Mouse (Mus musculus): ENCODE measurements around the gene Alg1. TPM values are rescaled to one million over a fixed set of nuclear protein-coding genes. Genes with fewer than 3 reads are reported as not detected.

Alg1 gene
- polyA plus RNA-seq (2015; fragmentation: Nextera tagmentation; extraction: Ambion mirVana) = 16.3 and 16.9 TPM in 2 replicates

- Histone ChIP-seq H3K4me3 (ENCODE audit: low read depth, low read length) (peak within 1 kb of the TSS; percentile 84), H3K9ac (replicated peaks) (peak within 1 kb of the TSS; percentile 85), H3K27me3 (ENCODE audit: insufficient read depth, low read length) (no peaks in the 10 kb centered on the region), H3K9me3 (ENCODE audit: low read length) (0 out of 2 replicates have a peak, but pooled peaks cover 3% of the 10 kb centered on the region), H3K36me3 (replicated peaks; ENCODE audit: insufficient read depth, low read length) (peaks cover 2% of the 10 kb centered on the region; the same call in 1 of the 2 replicates), H3K27ac (ENCODE audit: low read depth) (peak within 1 kb of the TSS; percentile 83), H3K4me2 (ENCODE audit: low read depth, low read length) (peak within 1 kb of the TSS; percentile 77), H3K4me1 (ENCODE audit: insufficient read depth) (peaks cover 14% of the 10 kb centered on the region)
- DNase-seq (peak; percentile 93), ATAC-seq (peak; percentile 93)
- TF ChIP-seq CTCF (IDR thresholded peaks at IDR 0.05; ENCODE audit: low read depth) (no peak), EP300 (IDR thresholded peaks at IDR 0.05; ENCODE audit: low read depth) (no peak)
- WGBS (ENCODE audit: insufficient replicate concordance) = 2% methylated on average over 47 of the region's 47 CpGs
These were observed at the start of gene Alg1 for GRCm38 (mm10) chr16:5233418-5234313. Gene Alg1 (plus strand): TSS chr16:5233621.

GRCm38 (mm10) chr16:5184101-5184500 is 49.3 kb upstream of the Alg1 start:
- WGBS (ENCODE audit: insufficient replicate concordance) = 42% methylated on average over 8 of the region's 8 CpGs
- Histone ChIP-seq H3K9me3 (ENCODE audit: low read length) (no peaks in the 10 kb centered on the region), H3K36me3 (replicated peaks; ENCODE audit: insufficient read depth, low read length) (no peaks in the 10 kb centered on the region), H3K4me2 (ENCODE audit: low read depth, low read length) (no peak overlapping the region), H3K4me1 (ENCODE audit: insufficient read depth) (no peaks in the 10 kb centered on the region), H3K9ac (replicated peaks) (no peak overlapping the region), H3K4me3 (ENCODE audit: low read depth, low read length) (no peak overlapping the region), H3K27me3 (ENCODE audit: insufficient read depth, low read length) (no peaks in the 10 kb centered on the region), H3K27ac (ENCODE audit: low read depth) (no peak overlapping the region)
- ATAC-seq (peak; percentile 54; the same call in 1 of the 2 replicates), DNase-seq (no peak)
- TF ChIP-seq EP300 (IDR thresholded peaks at IDR 0.05; ENCODE audit: low read depth) (no peak), CTCF (IDR thresholded peaks at IDR 0.05; ENCODE audit: low read depth) (no peak)

- Histone ChIP-seq H3K4me2 (ENCODE audit: low read depth, low read length) (no peak overlapping the region), H3K4me1 (ENCODE audit: insufficient read depth) (no peaks in the 10 kb centered on the region), H3K36me3 (replicated peaks; ENCODE audit: insufficient read depth, low read length) (no peaks in the 10 kb centered on the region), H3K27ac (ENCODE audit: low read depth) (no peak overlapping the region), H3K27me3 (ENCODE audit: insufficient read depth, low read length) (no peaks in the 10 kb centered on the region), H3K9me3 (ENCODE audit: low read length) (no peaks in the 10 kb centered on the region), H3K9ac (replicated peaks) (no peak overlapping the region), H3K4me3 (ENCODE audit: low read depth, low read length) (no peak overlapping the region)
- DNase-seq (no peak), ATAC-seq (no peak)
- no peak for TF ChIP-seq CTCF (IDR thresholded peaks at IDR 0.05; ENCODE audit: low read depth)
- TF ChIP-seq EP300 (IDR thresholded peaks at IDR 0.05; ENCODE audit: low read depth) = no peak
- WGBS (ENCODE audit: insufficient replicate concordance) = 69% methylated on average over 5 of the region's 5 CpGs
These were observed 48.5 kb upstream of the Alg1 start for GRCm38 (mm10) chr16:5184956-5185355.

- Histone ChIP-seq H3K4me1 (ENCODE audit: insufficient read depth) (no peaks in the 10 kb centered on the region), H3K9ac (replicated peaks) (no peak overlapping the region), H3K27ac (ENCODE audit: low read depth) (no peak overlapping the region), H3K27me3 (ENCODE audit: insufficient read depth, low read length) (no peaks in the 10 kb centered on the region), H3K36me3 (replicated peaks; ENCODE audit: insufficient read depth, low read length) (no peaks in the 10 kb centered on the region), H3K4me3 (ENCODE audit: low read depth, low read length) (no peak overlapping the region), H3K4me2 (ENCODE audit: low read depth, low read length) (no peak overlapping the region), H3K9me3 (ENCODE audit: low read length) (no peaks in the 10 kb centered on the region)
- no peak for ATAC-seq
- WGBS (ENCODE audit: insufficient replicate concordance) = 65% methylated on average over 7 of the region's 7 CpGs
- DNase-seq = no peak
- TF ChIP-seq EP300 (IDR thresholded peaks at IDR 0.05; ENCODE audit: low read depth) = no peak
- no peak for TF ChIP-seq CTCF (IDR thresholded peaks at IDR 0.05; ENCODE audit: low read depth)
These were observed 47.7 kb upstream of the Alg1 start for GRCm38 (mm10) chr16:5185691-5186090.

- DNase-seq (no peak), ATAC-seq (no peak)
- Histone ChIP-seq H3K27ac (ENCODE audit: low read depth) (no peak overlapping the region), H3K4me1 (ENCODE audit: insufficient read depth) (no peaks in the 10 kb centered on the region), H3K4me2 (ENCODE audit: low read depth, low read length) (no peak overlapping the region), H3K27me3 (ENCODE audit: insufficient read depth, low read length) (no peaks in the 10 kb centered on the region), H3K4me3 (ENCODE audit: low read depth, low read length) (no peak overlapping the region), H3K36me3 (replicated peaks; ENCODE audit: insufficient read depth, low read length) (no peaks in the 10 kb centered on the region), H3K9me3 (ENCODE audit: low read length) (no peaks in the 10 kb centered on the region), H3K9ac (replicated peaks) (no peak overlapping the region)
- TF ChIP-seq CTCF (IDR thresholded peaks at IDR 0.05; ENCODE audit: low read depth) = no peak
- TF ChIP-seq EP300 (IDR thresholded peaks at IDR 0.05; ENCODE audit: low read depth) = no peak
- WGBS (ENCODE audit: insufficient replicate concordance) = 61% methylated on average over 7 of the region's 7 CpGs
These were observed 47.2 kb upstream of the Alg1 start for GRCm38 (mm10) chr16:5186234-5186633.

- no peak overlapping the region for H3K4me3 ChIP-seq (ENCODE audit: low read depth, low read length)
- no peak for TF ChIP-seq EP300 (IDR thresholded peaks at IDR 0.05; ENCODE audit: low read depth)
- peak; percentile 81 for TF ChIP-seq CTCF (IDR thresholded peaks at IDR 0.05; ENCODE audit: low read depth)
- H3K9ac ChIP-seq (replicated peaks) = no peak overlapping the region
- no peaks in the 10 kb centered on the region for H3K4me1 ChIP-seq (ENCODE audit: insufficient read depth)
- no peaks in the 10 kb centered on the region for H3K9me3 ChIP-seq (ENCODE audit: low read length)
- no peak overlapping the region for H3K4me2 ChIP-seq (ENCODE audit: low read depth, low read length)
- DNase-seq (peak; percentile 65), ATAC-seq (peak; percentile 38; the same call in 1 of the 2 replicates)
- H3K27me3 ChIP-seq (ENCODE audit: insufficient read depth, low read length) = no peaks in the 10 kb centered on the region
- no peak overlapping the region for H3K27ac ChIP-seq (ENCODE audit: low read depth)
- H3K36me3 ChIP-seq (replicated peaks; ENCODE audit: insufficient read depth, low read length) = peaks cover 15% of the 10 kb centered on the region
- WGBS (ENCODE audit: insufficient replicate concordance) = 31% methylated on average over 6 of the region's 6 CpGs
These were observed 38.3 kb upstream of the Alg1 start for GRCm38 (mm10) chr16:5195080-5195479.

All from liver, postnatal 0 days (tissue).